Mouse (Mus musculus): ENCODE data around the gene Dusp23. TPM values are rescaled to one million over a fixed set of nuclear protein-coding genes. Genes with fewer than 3 reads are reported as not detected.

The Dusp23 gene
- polyA plus RNA-seq, 1 experiment from 2014 or later: 11.3 TPM

GRCm38 (mm10) chr1:172619235-172619634 is 13.5 kb downstream of the Dusp23 start:
- 14% methylated on average over 7 of the region's 7 CpGs for WGBS
- ATAC-seq (replicated peaks; ENCODE audit: insufficient number of reproducible peaks, insufficient read depth, low FRiP score, low read depth): no peak
- no peak overlapping the region for H3K4me3 ChIP-seq
- H3K27ac ChIP-seq: no peak overlapping the region
- no peaks in the 10 kb centered on the region for H3K36me3 ChIP-seq
- no peak overlapping the region for H3K4me2 ChIP-seq
- H3K4me1 ChIP-seq (replicated peaks): peaks cover 5% of the 10 kb centered on the region; the same call in 1 of the 2 replicates
- no peak overlapping the region for H3K9ac ChIP-seq
- no peaks in the 10 kb centered on the region for H3K9me3 ChIP-seq (replicated peaks)
- no peaks in the 10 kb centered on the region for H3K27me3 ChIP-seq

- Histone ChIP-seq H3K4me3 (no peak overlapping the region), H3K36me3 (no peaks in the 10 kb centered on the region), H3K9ac (no peak overlapping the region), H3K4me1 (replicated peaks) (peaks cover 5% of the 10 kb centered on the region; the same call in 1 of the 2 replicates), H3K27me3 (no peaks in the 10 kb centered on the region), H3K4me2 (no peak overlapping the region), H3K9me3 (replicated peaks) (no peaks in the 10 kb centered on the region), H3K27ac (no peak overlapping the region)
- no peak for ATAC-seq (replicated peaks; ENCODE audit: insufficient number of reproducible peaks, insufficient read depth, low FRiP score, low read depth)
- 78% methylated on average over 4 of the region's 4 CpGs for WGBS
Measured at GRCm38 (mm10) chr1:172618141-172618540, 14.6 kb downstream of the Dusp23 start.

- Histone ChIP-seq H3K27me3 (no peaks in the 10 kb centered on the region), H3K27ac (no peak overlapping the region), H3K4me2 (peak overlapping the region; percentile 61), H3K4me1 (replicated peaks) (peaks cover 5% of the 10 kb centered on the region; the same call in 1 of the 2 replicates), H3K4me3 (no peak overlapping the region), H3K9me3 (replicated peaks) (no peaks in the 10 kb centered on the region), H3K9ac (no peak overlapping the region), H3K36me3 (no peaks in the 10 kb centered on the region)
- 35% methylated on average over 14 of the region's 14 CpGs for WGBS
- no peak for ATAC-seq (replicated peaks; ENCODE audit: insufficient number of reproducible peaks, insufficient read depth, low FRiP score, low read depth)
Measured at GRCm38 (mm10) chr1:172617365-172618076, 15.2 kb downstream of the Dusp23 start.

DNA sequence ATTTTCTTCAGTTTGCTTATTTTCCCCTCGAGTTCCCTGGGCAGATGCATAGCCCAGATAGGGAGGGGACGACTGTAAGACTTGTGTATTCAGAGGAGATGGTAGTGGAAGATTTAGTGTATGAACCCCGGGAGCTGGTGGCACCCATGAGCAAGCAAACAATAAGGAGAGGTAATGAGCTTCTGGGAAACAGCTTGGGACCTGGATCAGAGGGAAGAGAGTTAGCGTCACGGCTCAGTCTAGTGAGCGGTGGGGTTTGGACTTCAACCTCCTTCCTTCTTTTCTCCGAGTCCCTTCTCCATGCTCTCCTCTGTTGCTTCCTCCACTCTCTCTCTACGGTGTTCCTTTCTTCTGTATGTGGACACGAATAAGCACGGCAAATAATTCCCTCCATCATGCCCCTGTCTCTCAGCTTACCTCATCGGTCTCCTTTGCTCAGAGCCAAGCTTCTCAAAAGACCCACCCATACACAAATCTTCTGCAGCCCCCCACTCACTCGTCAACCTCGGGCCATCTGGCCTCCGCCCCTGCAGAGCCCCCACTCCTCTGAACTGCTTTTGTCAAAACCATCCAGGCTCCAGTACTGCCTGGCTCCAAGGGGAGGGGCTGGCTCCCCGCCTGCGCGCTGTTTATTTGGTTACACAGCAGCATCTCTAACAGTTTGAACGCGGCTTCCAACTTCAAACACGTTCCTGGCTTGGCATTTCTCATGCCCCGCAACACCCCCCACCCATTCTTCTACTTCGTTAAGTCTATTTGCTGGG is 16.0 kb downstream of the Dusp23 start:
- Histone ChIP-seq H3K36me3 (no peaks in the 10 kb centered on the region), H3K4me2 (peak overlapping the region; percentile 61), H3K27ac (no peak overlapping the region), H3K4me1 (replicated peaks) (peaks cover 5% of the 10 kb centered on the region; the same call in 1 of the 2 replicates), H3K27me3 (0 out of 2 replicates have a peak, but pooled peaks cover 2% of the 10 kb centered on the region), H3K4me3 (peak overlapping the region; percentile 32), H3K9me3 (replicated peaks) (no peaks in the 10 kb centered on the region), H3K9ac (no peak overlapping the region)
- WGBS: 16% methylated on average over 22 of the region's 22 CpGs
- no peak for ATAC-seq (replicated peaks; ENCODE audit: insufficient number of reproducible peaks, insufficient read depth, low FRiP score, low read depth)

- H3K27ac ChIP-seq: no peak overlapping the region
- H3K27me3 ChIP-seq: 0 out of 2 replicates have a peak, but pooled peaks cover 3% of the 10 kb centered on the region
- H3K4me2 ChIP-seq: no peak overlapping the region
- no peak overlapping the region for H3K9ac ChIP-seq
- H3K4me1 ChIP-seq (replicated peaks): peaks cover 5% of the 10 kb centered on the region; the same call in 1 of the 2 replicates
- no peaks in the 10 kb centered on the region for H3K9me3 ChIP-seq (replicated peaks)
- ATAC-seq (replicated peaks; ENCODE audit: insufficient number of reproducible peaks, insufficient read depth, low FRiP score, low read depth): no peak
- H3K4me3 ChIP-seq: no peak overlapping the region
- H3K36me3 ChIP-seq: no peaks in the 10 kb centered on the region
- 59% methylated on average over 4 of the region's 4 CpGs for WGBS
Measured at GRCm38 (mm10) chr1:172615412-172615811, 17.4 kb downstream of the Dusp23 start.

GRCm38 (mm10) chr1:172614654-172615053 is 18.1 kb downstream of the Dusp23 start:
- no peak for ATAC-seq (replicated peaks; ENCODE audit: insufficient number of reproducible peaks, insufficient read depth, low FRiP score, low read depth)
- Histone ChIP-seq H3K27me3 (0 out of 2 replicates have a peak, but pooled peaks cover 3% of the 10 kb centered on the region), H3K27ac (no peak overlapping the region), H3K9ac (no peak overlapping the region), H3K9me3 (replicated peaks) (no peaks in the 10 kb centered on the region), H3K4me2 (no peak overlapping the region), H3K4me3 (no peak overlapping the region), H3K36me3 (no peaks in the 10 kb centered on the region), H3K4me1 (replicated peaks) (peaks cover 5% of the 10 kb centered on the region; the same call in 1 of the 2 replicates)
- 82% methylated on average over 10 of the region's 10 CpGs for WGBS

GRCm38 (mm10) chr1:172612745-172613144 is 20.0 kb downstream of the Dusp23 start:
- no peaks in the 10 kb centered on the region for H3K9me3 ChIP-seq (replicated peaks)
- ATAC-seq (replicated peaks; ENCODE audit: insufficient number of reproducible peaks, insufficient read depth, low FRiP score, low read depth): no peak
- H3K9ac ChIP-seq: no peak overlapping the region
- peaks cover 5% of the 10 kb centered on the region; the same call in 1 of the 2 replicates for H3K4me1 ChIP-seq (replicated peaks)
- no peaks in the 10 kb centered on the region for H3K36me3 ChIP-seq
- H3K27me3 ChIP-seq: 0 out of 2 replicates have a peak, but pooled peaks cover 3% of the 10 kb centered on the region
- no peak overlapping the region for H3K4me3 ChIP-seq
- no peak overlapping the region for H3K27ac ChIP-seq
- 65% methylated on average over 1 of the region's 1 CpGs for WGBS
- no peak overlapping the region for H3K4me2 ChIP-seq

DNA sequence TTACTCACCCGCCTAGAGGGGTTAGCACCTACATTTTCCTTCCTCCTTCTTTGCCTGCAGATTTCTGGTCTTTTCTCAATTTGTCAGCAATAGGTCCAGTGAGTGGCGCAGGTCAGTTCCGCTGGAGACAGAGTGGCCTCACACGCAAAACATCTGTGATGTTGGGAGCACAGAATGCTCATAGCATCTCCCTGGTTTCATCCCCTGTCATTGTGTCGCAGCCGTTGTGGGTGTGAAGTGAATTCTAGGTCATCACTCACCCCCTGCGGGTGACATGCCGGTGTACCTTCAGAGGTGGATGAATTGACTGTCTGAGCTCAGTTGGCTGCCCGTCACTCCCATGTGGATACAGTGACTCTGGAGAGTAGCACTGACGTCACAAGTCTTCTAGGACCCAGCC is 21.5 kb downstream of the Dusp23 start:
- Histone ChIP-seq H3K36me3 (no peaks in the 10 kb centered on the region), H3K27ac (no peak overlapping the region), H3K4me1 (replicated peaks) (no peaks in the 10 kb centered on the region), H3K4me3 (no peak overlapping the region), H3K4me2 (no peak overlapping the region), H3K27me3 (0 out of 2 replicates have a peak, but pooled peaks cover 3% of the 10 kb centered on the region), H3K9ac (no peak overlapping the region), H3K9me3 (replicated peaks) (no peaks in the 10 kb centered on the region)
- 68% methylated on average over 10 of the region's 10 CpGs for WGBS
- no peak for ATAC-seq (replicated peaks; ENCODE audit: insufficient number of reproducible peaks, insufficient read depth, low FRiP score, low read depth)

- Histone ChIP-seq H3K4me1 (replicated peaks) (no peaks in the 10 kb centered on the region), H3K36me3 (no peaks in the 10 kb centered on the region), H3K4me2 (no peak within 1 kb of the TSS), H3K27ac (no peak within 1 kb of the TSS), H3K4me3 (no peak within 1 kb of the TSS), H3K9me3 (replicated peaks) (no peaks in the 10 kb centered on the region), H3K27me3 (no peaks in the 10 kb centered on the region), H3K9ac (no peak within 1 kb of the TSS)
- WGBS: 43% methylated on average over 1 of the region's 1 CpGs
- ATAC-seq (replicated peaks; ENCODE audit: insufficient number of reproducible peaks, insufficient read depth, low FRiP score, low read depth): no peak
Measured at GRCm38 (mm10) chr1:172602326-172602725, 30.4 kb downstream of the Dusp23 start, which contains the start of gene Fcrl6. Fcrl6 (minus strand) TSS chr1:172602551.

GRCm38 (mm10) chr1:172594495-172594894 is 38.3 kb downstream of the Dusp23 start:
- Histone ChIP-seq H3K9me3 (replicated peaks) (no peaks in the 10 kb centered on the region), H3K27ac (no peak overlapping the region), H3K4me1 (replicated peaks) (no peaks in the 10 kb centered on the region), H3K4me2 (no peak overlapping the region), H3K4me3 (no peak overlapping the region), H3K27me3 (no peaks in the 10 kb centered on the region), H3K36me3 (no peaks in the 10 kb centered on the region), H3K9ac (no peak overlapping the region)
- no peak for ATAC-seq (replicated peaks; ENCODE audit: insufficient number of reproducible peaks, insufficient read depth, low FRiP score, low read depth)

DNA sequence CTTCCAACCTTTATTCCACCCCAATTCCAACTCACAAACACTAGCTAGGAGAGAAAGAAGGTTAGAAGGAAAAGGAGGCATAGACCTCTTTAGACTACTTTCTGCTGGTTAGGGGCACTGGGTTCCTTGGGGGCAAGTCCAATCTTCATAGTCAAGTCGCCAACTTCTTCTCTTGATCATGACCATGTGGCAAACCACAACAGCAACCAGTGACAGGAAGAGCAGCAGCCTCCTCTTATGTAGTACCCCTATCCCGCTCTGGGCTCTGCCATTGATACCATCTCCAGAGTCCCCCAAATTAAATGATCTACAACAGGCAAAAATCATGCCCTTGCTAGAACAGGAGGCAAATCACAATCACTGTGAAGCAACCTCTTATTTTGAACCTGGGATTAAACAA is 38.8 kb downstream of the Dusp23 start:
- H3K27ac ChIP-seq: no peak overlapping the region
- no peak overlapping the region for H3K4me2 ChIP-seq
- no peaks in the 10 kb centered on the region for H3K27me3 ChIP-seq
- no peaks in the 10 kb centered on the region for H3K9me3 ChIP-seq (replicated peaks)
- no peak for ATAC-seq (replicated peaks; ENCODE audit: insufficient number of reproducible peaks, insufficient read depth, low FRiP score, low read depth)
- H3K4me3 ChIP-seq: no peak overlapping the region
- WGBS: 80% methylated on average over 2 of the region's 2 CpGs
- no peak overlapping the region for H3K9ac ChIP-seq
- no peaks in the 10 kb centered on the region for H3K36me3 ChIP-seq
- no peaks in the 10 kb centered on the region for H3K4me1 ChIP-seq (replicated peaks)
